Mouse (Mus musculus): ENCODE results near the gene Met.

The Met gene

GRCm38 (mm10) chr6:17620823-17621222, 157.2 kb downstream of the Met start:
- no peak for DNase-seq

GRCm38 (mm10) chr6:17621436-17621835, 157.8 kb downstream of the Met start:
- DNase-seq: no peak
